Mouse (Mus musculus) megakaryocyte, adult 5-6 weeks (primary cell): Measurements from ENCODE around the gene H1foo. TPM values are rescaled to one million over a fixed set of nuclear protein-coding genes. Genes with fewer than 3 reads are reported as not detected.

Source experiments
- ATAC-seq: 2 replicates; pipeline ENCODE4 v1.8.0; 2016; ENCODE audit warnings: mild to moderate bottlenecking, inconsistent platforms; ENCODE audit not compliant: poor library complexity, severe bottlenecking
- total RNA-seq, 2 experiments: library from RNA; stranded (forward) in 1 of 2; stranded (reverse) in 1 of 2; fragments of 153-499, 151-499 nt in 1 of 2; fragments of 221-1000, 200-1000 nt in 1 of 2; gene quantifications; 2 replicates each; pipeline versions ENCODE4 v1.2.3 to v1.2.4; 2015 to 2017

H1foo gene
- total RNA-seq, 2 experiments from 2014 or later = not detected

GRCm38 (mm10) chr6:115998758-115999157 is 54.0 kb downstream of the H1foo start:
- ATAC-seq = no peak

DNA sequence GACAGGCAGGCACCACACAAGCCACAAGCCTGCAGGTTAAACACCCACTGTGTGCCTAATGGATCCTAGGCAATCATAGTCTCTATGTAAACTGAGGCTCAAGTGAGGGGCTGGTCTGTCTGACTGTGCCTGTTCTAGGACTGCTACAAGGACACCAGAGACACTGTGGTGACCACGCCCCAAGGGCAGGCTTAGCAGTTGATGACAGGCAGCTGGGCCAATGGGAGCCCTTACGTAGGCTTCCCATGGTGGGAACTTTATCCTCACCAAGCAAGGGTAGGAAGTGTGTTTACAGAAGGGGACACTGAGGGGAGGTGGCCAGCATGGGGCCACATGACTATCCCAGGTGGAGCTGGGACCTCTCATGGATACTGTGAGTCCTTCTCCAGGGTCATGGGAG is 54.5 kb downstream of the H1foo start:
- no peak for ATAC-seq

Other genes with a start within 250 kb of the H1foo start
- gene Tmem40, start 182.5 kb upstream of the H1foo start, total RNA-seq (2015) = 7.7 and 12.4 TPM in 2 replicates
- 7.7 and 15.2 TPM in 2 replicates for gene Tmem40, start 182.5 kb upstream of the H1foo start, total RNA-seq (2017)
- gene Cand2, start 170.4 kb upstream of the H1foo start, total RNA-seq (2015) = 0.34 and 0.38 TPM in 2 replicates
- 0.07 and 0.24 TPM in 2 replicates for gene Cand2, start 170.4 kb upstream of the H1foo start, total RNA-seq (2017)
- 2,908 and 2,972 TPM in 2 replicates for gene Rpl32, start 136.2 kb upstream of the H1foo start, total RNA-seq (2015)
- 3,179 and 3,683 TPM in 2 replicates for gene Rpl32, start 136.2 kb upstream of the H1foo start, total RNA-seq (2017)
- 0.09 TPM in 1 of 2 replicates, not detected in the other for gene Efcab12, start 106.5 kb upstream of the H1foo start, total RNA-seq (2015)
- not detected in 2 replicates for gene Efcab12, start 106.5 kb upstream of the H1foo start, total RNA-seq (2017)
- 9.1 and 10.9 TPM in 2 replicates for gene Mbd4, start 91.6 kb upstream of the H1foo start, total RNA-seq (2015)
- 19.9 and 21.3 TPM in 2 replicates for gene Mbd4, start 91.6 kb upstream of the H1foo start, total RNA-seq (2017)
- gene Ift122, start 91.5 kb upstream of the H1foo start, total RNA-seq (2015) = 1.1 and 3.3 TPM in 2 replicates
- 2.8 and 4.8 TPM in 2 replicates for gene Ift122, start 91.5 kb upstream of the H1foo start, total RNA-seq (2017)
- 0.41 TPM in 1 of 2 replicates, not detected in the other for gene Rho, start 13.2 kb upstream of the H1foo start, total RNA-seq (2015)
- gene Rho, start 13.2 kb upstream of the H1foo start, total RNA-seq (2017) = 0.04 TPM in 1 of 2 replicates, not detected in the other
- gene Plxnd1, start 50.1 kb downstream of the H1foo start, total RNA-seq (2015) = 151 and 156 TPM in 2 replicates
- gene Plxnd1, start 50.1 kb downstream of the H1foo start, total RNA-seq (2017) = 88.0 and 90.9 TPM in 2 replicates
- 72.5 and 79.8 TPM in 2 replicates for gene Tmcc1, start 248.5 kb downstream of the H1foo start, total RNA-seq (2015)
- gene Tmcc1, start 248.5 kb downstream of the H1foo start, total RNA-seq (2017) = 99.8 and 113 TPM in 2 replicates